Mouse (Mus musculus): ENCODE measurements at regions not wholly inside any gene's neighbourhood (a gene's known extent, or its start where the extent isn't known, plus 50 kb on each side); places are given as distances from the start of the nearest gene placed in this dataset.

GRCm38 (mm10) chr11:117036977-117037376 lies 78.0 kb upstream of the Sec14l1 start:
- H3K27me3 ChIP-seq (ENCODE audit: control insufficient read depth), result peaks cover 42% of the 10 kb centered on the region
- no peak overlapping the region for H3K4me3 ChIP-seq (replicated peaks)
- no peaks in the 10 kb centered on the region for H3K36me3 ChIP-seq (ENCODE audit: control insufficient read depth)
- H3K9me3 ChIP-seq (ENCODE audit: control insufficient read depth, low read length), result peaks cover 10% of the 10 kb centered on the region
- TF ChIP-seq GATA1 (IDR thresholded peaks at IDR 0.05; ENCODE audit: low read length) (no peak), TAL1 (IDR thresholded peaks at IDR 0.05; ENCODE audit: low read length) (no peak)
- peaks cover 7% of the 10 kb centered on the region for H3K4me1 ChIP-seq (ENCODE audit: control insufficient read depth)

GRCm38 (mm10) chr11:117038282-117039106 lies 76.5 kb upstream of the Sec14l1 start:
- Histone ChIP-seq H3K9me3 (ENCODE audit: control insufficient read depth, low read length) (peaks cover 2% of the 10 kb centered on the region; the same call in 1 of the 2 replicates), H3K27me3 (ENCODE audit: control insufficient read depth) (peaks cover 56% of the 10 kb centered on the region), H3K4me3 (replicated peaks) (no peak overlapping the region), H3K4me1 (ENCODE audit: control insufficient read depth) (peaks cover 2% of the 10 kb centered on the region), H3K36me3 (ENCODE audit: control insufficient read depth) (no peaks in the 10 kb centered on the region)
- TF ChIP-seq GATA1 (IDR thresholded peaks at IDR 0.05; ENCODE audit: low read length), result no peak
- TF ChIP-seq TAL1 (IDR thresholded peaks at IDR 0.05; ENCODE audit: low read length), result no peak

GRCm38 (mm10) chr11:117040829-117041228 lies 74.1 kb upstream of the Sec14l1 start:
- Histone ChIP-seq H3K36me3 (ENCODE audit: control insufficient read depth) (no peaks in the 10 kb centered on the region), H3K4me3 (replicated peaks) (no peak overlapping the region), H3K4me1 (ENCODE audit: control insufficient read depth) (peaks cover 2% of the 10 kb centered on the region), H3K9me3 (ENCODE audit: control insufficient read depth, low read length) (peaks cover 2% of the 10 kb centered on the region; the same call in 1 of the 2 replicates), H3K27me3 (ENCODE audit: control insufficient read depth) (peaks cover 51% of the 10 kb centered on the region)
- TF ChIP-seq GATA1 (IDR thresholded peaks at IDR 0.05; ENCODE audit: low read length), result no peak
- TF ChIP-seq TAL1 (IDR thresholded peaks at IDR 0.05; ENCODE audit: low read length), result no peak

GRCm38 (mm10) chr11:117042336-117042735 lies 72.6 kb upstream of the Sec14l1 start:
- Histone ChIP-seq H3K27me3 (ENCODE audit: control insufficient read depth) (peaks cover 37% of the 10 kb centered on the region), H3K9me3 (ENCODE audit: control insufficient read depth, low read length) (peaks cover 2% of the 10 kb centered on the region; the same call in 1 of the 2 replicates), H3K4me1 (ENCODE audit: control insufficient read depth) (peaks cover 2% of the 10 kb centered on the region), H3K36me3 (ENCODE audit: control insufficient read depth) (no peaks in the 10 kb centered on the region), H3K4me3 (replicated peaks) (no peak overlapping the region)
- TF ChIP-seq GATA1 (IDR thresholded peaks at IDR 0.05; ENCODE audit: low read length) (no peak), TAL1 (IDR thresholded peaks at IDR 0.05; ENCODE audit: low read length) (no peak)

- Histone ChIP-seq H3K4me1 (ENCODE audit: control insufficient read depth) (no peaks in the 10 kb centered on the region), H3K4me3 (replicated peaks) (no peak overlapping the region), H3K27me3 (ENCODE audit: control insufficient read depth) (peaks cover 31% of the 10 kb centered on the region), H3K9me3 (ENCODE audit: control insufficient read depth, low read length) (peaks cover 4% of the 10 kb centered on the region), H3K36me3 (ENCODE audit: control insufficient read depth) (no peaks in the 10 kb centered on the region)
- TF ChIP-seq GATA1 (IDR thresholded peaks at IDR 0.05; ENCODE audit: low read length) (no peak), TAL1 (IDR thresholded peaks at IDR 0.05; ENCODE audit: low read length) (no peak)
Observed at GRCm38 (mm10) chr11:117043524-117043923, 71.4 kb upstream of the Sec14l1 start.

- Histone ChIP-seq H3K9me3 (ENCODE audit: control insufficient read depth, low read length) (peaks cover 8% of the 10 kb centered on the region), H3K27me3 (ENCODE audit: control insufficient read depth) (peaks cover 31% of the 10 kb centered on the region), H3K36me3 (ENCODE audit: control insufficient read depth) (no peaks in the 10 kb centered on the region), H3K4me3 (replicated peaks) (no peak overlapping the region), H3K4me1 (ENCODE audit: control insufficient read depth) (no peaks in the 10 kb centered on the region)
- TF ChIP-seq TAL1 (IDR thresholded peaks at IDR 0.05; ENCODE audit: low read length) (no peak), GATA1 (IDR thresholded peaks at IDR 0.05; ENCODE audit: low read length) (no peak)
Observed at GRCm38 (mm10) chr11:117044731-117045130, 70.2 kb upstream of the Sec14l1 start.

GRCm38 (mm10) chr11:117046636-117047035 lies 68.3 kb upstream of the Sec14l1 start:
- TF ChIP-seq TAL1 (IDR thresholded peaks at IDR 0.05; ENCODE audit: low read length) (no peak), GATA1 (IDR thresholded peaks at IDR 0.05; ENCODE audit: low read length) (no peak)
- H3K4me3 ChIP-seq (replicated peaks), result no peak overlapping the region
- H3K4me1 ChIP-seq (ENCODE audit: control insufficient read depth), result no peaks in the 10 kb centered on the region

GRCm38 (mm10) chr11:117047172-117047950 lies 67.6 kb upstream of the Sec14l1 start:
- TF ChIP-seq TAL1 (IDR thresholded peaks at IDR 0.05; ENCODE audit: low read length) (no peak), GATA1 (IDR thresholded peaks at IDR 0.05; ENCODE audit: low read length) (no peak)
- H3K27me3 ChIP-seq (ENCODE audit: control insufficient read depth), result peaks cover 15% of the 10 kb centered on the region
- H3K36me3 ChIP-seq (ENCODE audit: control insufficient read depth), result no peaks in the 10 kb centered on the region
- no peaks in the 10 kb centered on the region for H3K4me1 ChIP-seq (ENCODE audit: control insufficient read depth)
- peaks cover 22% of the 10 kb centered on the region for H3K9me3 ChIP-seq (ENCODE audit: control insufficient read depth, low read length)
- H3K4me3 ChIP-seq (replicated peaks), result no peak overlapping the region

More at GRCm38 (mm10) chr11:117046636-117047035, 68.3 kb upstream of the Sec14l1 start:
- peaks cover 22% of the 10 kb centered on the region for H3K9me3 ChIP-seq (ENCODE audit: control insufficient read depth, low read length)
- peaks cover 21% of the 10 kb centered on the region for H3K27me3 ChIP-seq (ENCODE audit: control insufficient read depth)
- H3K36me3 ChIP-seq (ENCODE audit: control insufficient read depth), result no peaks in the 10 kb centered on the region

GRCm38 (mm10) chr11:117048911-117049310 lies 66.1 kb upstream of the Sec14l1 start:
- Histone ChIP-seq H3K27me3 (ENCODE audit: control insufficient read depth) (peaks cover 5% of the 10 kb centered on the region), H3K9me3 (ENCODE audit: control insufficient read depth, low read length) (peaks cover 22% of the 10 kb centered on the region), H3K4me3 (replicated peaks) (no peak overlapping the region), H3K36me3 (ENCODE audit: control insufficient read depth) (no peaks in the 10 kb centered on the region), H3K4me1 (ENCODE audit: control insufficient read depth) (no peaks in the 10 kb centered on the region)
- no peak for TF ChIP-seq TAL1 (IDR thresholded peaks at IDR 0.05; ENCODE audit: low read length)
- TF ChIP-seq GATA1 (IDR thresholded peaks at IDR 0.05; ENCODE audit: low read length), result no peak
